Mouse (Mus musculus): ENCODE results near the gene Ccl6. TPM values are rescaled to one million over a fixed set of nuclear protein-coding genes. Genes with fewer than 3 reads are reported as not detected.

Ccl6 gene
- polyA plus RNA-seq, 1 experiment from 2014 or later = 3.9 TPM

- Histone ChIP-seq H3K9ac (no peak overlapping the region), H3K27me3 (no peaks in the 10 kb centered on the region), H3K4me1 (0 out of 2 replicates have a peak, but pooled peaks cover 5% of the 10 kb centered on the region), H3K9me3 (replicated peaks) (no peaks in the 10 kb centered on the region), H3K4me2 (no peak overlapping the region), H3K36me3 (no peaks in the 10 kb centered on the region), H3K27ac (no peak overlapping the region), H3K4me3 (replicated peaks) (no peak overlapping the region)
- no peak for ATAC-seq (replicated peaks; ENCODE audit: low FRiP score)
- WGBS = 79% methylated on average over 7 of the region's 7 CpGs
Measured at GRCm38 (mm10) chr11:83595669-83596455, 3.0 kb upstream of the Ccl6 start.

GRCm38 (mm10) chr11:83593453-83593852 lies 566 bp upstream of the Ccl6 start:
- 91% methylated on average over 5 of the region's 5 CpGs for WGBS
- H3K9me3 ChIP-seq (replicated peaks) = no peaks in the 10 kb centered on the region
- no peaks in the 10 kb centered on the region for H3K27me3 ChIP-seq
- H3K36me3 ChIP-seq = no peaks in the 10 kb centered on the region
- no peak overlapping the region for H3K4me3 ChIP-seq (replicated peaks)
- no peak overlapping the region for H3K4me2 ChIP-seq
- no peak overlapping the region for H3K9ac ChIP-seq
- H3K27ac ChIP-seq = no peak overlapping the region
- 0 out of 2 replicates have a peak, but pooled peaks cover 5% of the 10 kb centered on the region for H3K4me1 ChIP-seq
- ATAC-seq (replicated peaks; ENCODE audit: low FRiP score) = no peak

- H3K4me3 ChIP-seq (replicated peaks) = no peak overlapping the region
- ATAC-seq (replicated peaks; ENCODE audit: low FRiP score) = no peak
- no peak overlapping the region for H3K27ac ChIP-seq
- no peaks in the 10 kb centered on the region for H3K9me3 ChIP-seq (replicated peaks)
- H3K36me3 ChIP-seq = no peaks in the 10 kb centered on the region
- peaks cover 13% of the 10 kb centered on the region for H3K4me1 ChIP-seq
- no peaks in the 10 kb centered on the region for H3K27me3 ChIP-seq
- no peak overlapping the region for H3K9ac ChIP-seq
- 79% methylated on average over 2 of the region's 2 CpGs for WGBS
- H3K4me2 ChIP-seq = no peak overlapping the region
Measured at GRCm38 (mm10) chr11:83584232-83584631, 8.7 kb downstream of the Ccl6 start.

GRCm38 (mm10) chr11:83583450-83583754 lies 9.5 kb downstream of the Ccl6 start:
- Histone ChIP-seq H3K36me3 (no peaks in the 10 kb centered on the region), H3K27ac (no peak overlapping the region), H3K4me1 (peaks cover 13% of the 10 kb centered on the region), H3K9me3 (replicated peaks) (no peaks in the 10 kb centered on the region), H3K4me3 (replicated peaks) (no peak overlapping the region), H3K27me3 (no peaks in the 10 kb centered on the region), H3K4me2 (no peak overlapping the region), H3K9ac (no peak overlapping the region)
- ATAC-seq (replicated peaks; ENCODE audit: low FRiP score) = no peak

GRCm38 (mm10) chr11:83582626-83583449 lies 10.0 kb downstream of the Ccl6 start:
- Histone ChIP-seq H3K4me3 (replicated peaks) (no peak overlapping the region), H3K27ac (no peak overlapping the region), H3K36me3 (no peaks in the 10 kb centered on the region), H3K4me2 (no peak overlapping the region), H3K4me1 (peaks cover 13% of the 10 kb centered on the region), H3K9me3 (replicated peaks) (no peaks in the 10 kb centered on the region), H3K27me3 (no peaks in the 10 kb centered on the region), H3K9ac (no peak overlapping the region)
- ATAC-seq (replicated peaks; ENCODE audit: low FRiP score) = no peak
- WGBS = 35% methylated on average over 4 of the region's 4 CpGs

- H3K27me3 ChIP-seq = no peaks in the 10 kb centered on the region
- no peak overlapping the region for H3K4me3 ChIP-seq (replicated peaks)
- H3K9me3 ChIP-seq (replicated peaks) = no peaks in the 10 kb centered on the region
- ATAC-seq (replicated peaks; ENCODE audit: low FRiP score) = no peak
- peaks cover 13% of the 10 kb centered on the region for H3K4me1 ChIP-seq
- no peak overlapping the region for H3K27ac ChIP-seq
- 80% methylated on average over 4 of the region's 4 CpGs for WGBS
- no peaks in the 10 kb centered on the region for H3K36me3 ChIP-seq
- H3K9ac ChIP-seq = no peak overlapping the region
- H3K4me2 ChIP-seq = no peak overlapping the region
Measured at GRCm38 (mm10) chr11:83581626-83582610, 11.0 kb downstream of the Ccl6 start.

- Histone ChIP-seq H3K27ac (no peak overlapping the region), H3K27me3 (no peaks in the 10 kb centered on the region), H3K4me2 (no peak overlapping the region), H3K36me3 (no peaks in the 10 kb centered on the region), H3K4me1 (peaks cover 13% of the 10 kb centered on the region), H3K4me3 (replicated peaks) (no peak overlapping the region), H3K9me3 (replicated peaks) (no peaks in the 10 kb centered on the region), H3K9ac (no peak overlapping the region)
- ATAC-seq (replicated peaks; ENCODE audit: low FRiP score) = no peak
- 47% methylated on average over 1 of the region's 1 CpGs for WGBS
Measured at GRCm38 (mm10) chr11:83580699-83581232, 12.1 kb downstream of the Ccl6 start.

GRCm38 (mm10) chr11:83578999-83579398 lies 13.9 kb downstream of the Ccl6 start:
- peaks cover 13% of the 10 kb centered on the region for H3K4me1 ChIP-seq
- WGBS = 78% methylated on average over 3 of the region's 3 CpGs

GRCm38 (mm10) chr11:83578186-83578760 lies 14.6 kb downstream of the Ccl6 start, which contains the start of gene Ccl9:
TSS of gene Ccl9 (minus strand) at chr11:83578636.
- no peak for ATAC-seq (replicated peaks; ENCODE audit: low FRiP score)
- WGBS = 76% methylated on average over 2 of the region's 2 CpGs

More at GRCm38 (mm10) chr11:83578999-83579398, 13.9 kb downstream of the Ccl6 start:
- Histone ChIP-seq H3K4me3 (replicated peaks) (no peak overlapping the region), H3K27ac (no peak overlapping the region), H3K36me3 (no peaks in the 10 kb centered on the region), H3K9ac (no peak overlapping the region), H3K4me2 (no peak overlapping the region), H3K9me3 (replicated peaks) (no peaks in the 10 kb centered on the region), H3K27me3 (no peaks in the 10 kb centered on the region)
- no peak for ATAC-seq (replicated peaks; ENCODE audit: low FRiP score)

GRCm38 (mm10) chr11:83576927-83577555 lies 15.8 kb downstream of the Ccl6 start:
- Histone ChIP-seq H3K36me3 (no peaks in the 10 kb centered on the region), H3K27ac (no peak overlapping the region)
- 84% methylated on average over 4 of the region's 4 CpGs for WGBS

More at GRCm38 (mm10) chr11:83578186-83578760, 14.6 kb downstream of the Ccl6 start, which contains the start of gene Ccl9:
- H3K9me3 ChIP-seq (replicated peaks) = no peaks in the 10 kb centered on the region
- H3K27ac ChIP-seq = no peak within 1 kb of the TSS
- H3K9ac ChIP-seq = no peak within 1 kb of the TSS
- no peaks in the 10 kb centered on the region for H3K36me3 ChIP-seq
- no peak within 1 kb of the TSS for H3K4me3 ChIP-seq (replicated peaks)
- H3K4me2 ChIP-seq = no peak within 1 kb of the TSS
- no peaks in the 10 kb centered on the region for H3K27me3 ChIP-seq
- peaks cover 11% of the 10 kb centered on the region for H3K4me1 ChIP-seq

GRCm38 (mm10) chr11:83572834-83573233 lies 20.1 kb downstream of the Ccl6 start:
- Histone ChIP-seq H3K4me3 (replicated peaks) (no peak overlapping the region), H3K9ac (no peak overlapping the region), H3K36me3 (no peaks in the 10 kb centered on the region), H3K4me1 (peaks cover 4% of the 10 kb centered on the region; the same call in 1 of the 2 replicates), H3K27me3 (no peaks in the 10 kb centered on the region), H3K9me3 (replicated peaks) (no peaks in the 10 kb centered on the region), H3K4me2 (no peak overlapping the region), H3K27ac (no peak overlapping the region)
- 52% methylated on average over 9 of the region's 9 CpGs for WGBS
- no peak for ATAC-seq (replicated peaks; ENCODE audit: low FRiP score)

More at GRCm38 (mm10) chr11:83576927-83577555, 15.8 kb downstream of the Ccl6 start:
- Histone ChIP-seq H3K4me3 (replicated peaks) (no peak overlapping the region), H3K9ac (no peak overlapping the region), H3K9me3 (replicated peaks) (no peaks in the 10 kb centered on the region), H3K27me3 (no peaks in the 10 kb centered on the region), H3K4me2 (no peak overlapping the region), H3K4me1 (peaks cover 6% of the 10 kb centered on the region)
- ATAC-seq (replicated peaks; ENCODE audit: low FRiP score) = no peak

All from kidney, embryonic 15.5 days (tissue).